Mouse (Mus musculus) adipocyte (in vitro differentiated cells): ENCODE measurements at regions not wholly inside any gene's neighbourhood (a gene's known extent, or its start where the extent isn't known, plus 50 kb on each side); places are given as distances from the start of the nearest gene placed in this dataset.

Source experiments
- DNase-seq: peaks from one replicate; pipeline ENCODE4 v3.0.0-alpha.2; 2016; ENCODE audit warnings: low spot score

DNA sequence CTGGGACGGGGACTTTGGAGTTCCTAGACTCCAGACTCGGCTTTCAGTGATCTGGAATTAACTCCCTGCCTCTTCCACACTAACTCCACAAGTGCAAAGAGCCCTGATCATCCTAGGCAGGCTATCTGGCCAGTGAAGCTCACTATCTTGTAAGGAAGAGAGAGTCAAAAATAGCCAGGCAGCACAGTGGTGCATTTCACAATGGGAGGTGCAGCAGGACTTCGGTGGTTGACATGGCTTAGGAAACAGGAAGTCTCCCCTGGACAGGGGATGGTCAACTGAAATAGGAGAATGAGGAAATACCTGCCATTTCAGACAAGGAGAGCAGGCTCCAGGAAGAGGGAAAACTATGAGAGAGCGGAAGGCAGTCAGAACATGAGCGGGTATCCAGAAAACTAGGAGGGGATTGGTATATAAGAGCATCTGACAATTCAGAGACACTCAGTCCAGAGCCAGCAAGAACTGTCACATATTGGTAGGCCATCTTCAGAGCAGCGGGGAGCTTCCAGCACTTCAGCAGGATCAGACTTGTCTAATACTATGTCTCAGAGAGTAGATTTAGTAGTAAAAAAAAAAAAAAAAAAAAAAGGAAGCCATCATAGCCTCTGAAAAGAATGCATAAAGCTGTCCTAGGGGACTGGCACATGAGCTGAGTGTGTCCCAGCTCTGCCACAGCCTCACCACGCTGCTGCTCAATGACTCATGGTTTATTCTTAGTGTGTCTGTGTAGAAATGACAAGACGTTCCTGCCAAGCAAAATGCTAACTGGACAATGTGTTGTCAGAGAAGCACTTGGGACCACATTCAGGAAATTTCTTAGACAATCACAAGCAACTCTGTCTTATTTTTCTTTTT lies 184.5 kb upstream of the Cpeb2 start:
- DNase-seq = peak; percentile 86

DNA sequence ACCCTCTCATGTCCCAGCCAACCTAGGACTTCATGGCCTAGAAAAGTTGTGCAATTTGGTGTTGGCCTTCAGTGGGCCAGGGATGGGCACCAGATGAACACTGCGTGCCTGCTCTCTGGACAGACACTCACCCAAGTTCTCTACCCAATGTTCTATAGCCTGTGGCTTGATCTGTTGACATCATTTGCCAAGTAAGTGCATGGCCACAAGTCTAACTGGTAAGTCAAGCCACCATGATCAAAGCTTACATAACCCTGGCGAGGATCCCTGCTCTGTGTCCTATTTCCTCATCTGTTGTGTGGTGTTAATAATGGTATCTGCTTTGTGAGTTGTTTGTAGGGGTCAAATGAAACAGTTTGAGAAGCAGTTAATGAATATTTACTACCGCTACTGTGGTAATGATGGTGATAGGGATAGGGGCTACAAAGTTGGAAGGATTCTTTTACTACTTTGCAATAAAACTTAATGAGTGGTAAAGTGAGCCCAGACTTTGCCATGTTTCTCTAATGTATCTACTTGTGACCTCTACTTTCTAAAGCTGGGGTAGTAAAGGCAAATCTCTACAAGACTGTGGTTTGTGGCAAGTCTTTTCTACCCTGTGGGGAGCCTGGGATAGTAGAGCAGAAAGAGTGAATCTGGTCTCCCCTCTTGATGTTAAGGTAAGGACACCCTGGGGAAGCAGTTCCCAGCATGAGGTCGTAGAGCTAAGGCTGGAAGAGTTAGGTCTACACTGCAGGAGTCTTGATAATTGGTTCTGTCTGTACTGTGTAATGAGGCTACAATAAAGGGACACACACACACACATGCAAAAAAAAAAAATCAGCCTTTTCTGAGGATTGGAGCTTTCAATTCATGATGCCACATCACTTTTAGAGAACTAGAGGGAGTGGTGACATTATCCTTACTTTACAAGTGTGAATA lies 183.3 kb upstream of the Cpeb2 start:
- peak; percentile 67 for DNase-seq

GRCm38 (mm10) chr5:43050961-43051517 lies 181.9 kb upstream of the Cpeb2 start:
- DNase-seq = peak; percentile 62

GRCm38 (mm10) chr5:43052668-43053067 lies 180.3 kb upstream of the Cpeb2 start:
- DNase-seq = no peak

DNA sequence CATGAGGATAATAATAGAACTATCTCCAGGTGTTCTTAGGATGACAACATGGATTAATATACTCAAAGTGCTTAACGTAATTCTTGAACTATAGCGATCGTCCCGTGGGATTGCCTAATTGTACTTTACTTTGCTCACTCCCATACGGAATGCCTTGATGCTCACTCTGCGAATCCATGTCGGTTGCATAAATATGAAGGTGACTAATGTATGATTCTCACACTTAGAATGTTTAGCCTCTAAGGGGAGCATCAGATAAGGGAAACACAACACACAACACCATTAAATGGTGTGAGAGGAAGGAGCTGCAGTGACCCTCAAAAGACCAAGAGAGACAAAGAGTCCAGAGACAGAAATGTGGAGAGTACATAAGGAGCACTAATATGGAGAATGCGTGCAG lies 178.4 kb upstream of the Cpeb2 start:
- DNase-seq = no peak

DNA sequence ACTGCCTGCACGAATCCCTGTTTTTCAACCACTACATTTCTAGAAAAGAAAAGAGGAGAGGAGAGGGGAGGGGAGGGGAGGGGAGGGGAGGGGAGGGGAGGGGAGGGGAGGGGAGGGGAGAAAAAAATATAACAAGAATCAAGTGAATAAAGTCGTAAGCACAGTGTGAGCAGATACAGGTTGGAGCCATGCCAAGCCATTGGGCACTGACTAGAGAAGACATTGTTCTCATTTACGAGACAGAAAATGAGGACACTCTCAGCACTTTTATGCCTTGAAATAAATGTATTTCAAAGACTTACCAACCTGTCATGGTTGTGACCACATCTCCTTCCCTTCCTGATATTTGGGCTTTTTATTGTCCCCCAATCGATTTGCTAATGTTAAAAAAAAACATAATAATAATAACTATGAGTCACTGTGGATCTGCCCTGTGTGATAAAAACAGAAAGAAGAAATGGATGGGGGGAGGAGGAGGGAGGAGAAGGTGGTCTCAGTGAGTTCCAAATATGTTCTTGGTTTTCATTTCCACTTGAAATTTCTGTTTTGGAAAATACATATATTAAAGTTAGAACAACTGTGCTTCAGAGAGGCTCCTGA lies 177.8 kb upstream of the Cpeb2 start:
- no peak for DNase-seq

GRCm38 (mm10) chr5:43056486-43056885 lies 176.5 kb upstream of the Cpeb2 start:
- DNase-seq = no peak

- no peak for DNase-seq
These were observed 171.7 kb upstream of the Cpeb2 start for GRCm38 (mm10) chr5:43061243-43061642.

- no peak for DNase-seq
These were observed 171.1 kb upstream of the Cpeb2 start for GRCm38 (mm10) chr5:43061797-43062391.

DNA sequence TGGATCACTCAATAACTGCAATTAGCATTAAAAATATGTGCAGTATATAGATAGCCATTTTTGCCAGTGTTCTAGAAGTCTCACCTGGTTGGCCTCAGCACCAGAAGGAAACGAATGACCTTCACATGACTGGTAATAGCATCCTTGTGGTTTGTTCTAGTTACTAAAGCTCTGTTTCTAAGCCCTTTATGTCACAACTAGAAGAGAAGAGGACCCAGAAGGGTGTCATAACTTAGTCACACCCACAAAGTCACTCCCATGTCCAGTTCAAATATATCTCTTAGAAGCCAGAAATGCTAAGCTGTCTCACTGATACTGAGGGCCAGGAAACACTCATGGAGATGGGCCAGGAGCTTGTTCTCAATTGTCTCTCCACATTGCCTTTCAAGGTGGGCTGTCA lies 170.5 kb upstream of the Cpeb2 start:
- DNase-seq = no peak

DNA sequence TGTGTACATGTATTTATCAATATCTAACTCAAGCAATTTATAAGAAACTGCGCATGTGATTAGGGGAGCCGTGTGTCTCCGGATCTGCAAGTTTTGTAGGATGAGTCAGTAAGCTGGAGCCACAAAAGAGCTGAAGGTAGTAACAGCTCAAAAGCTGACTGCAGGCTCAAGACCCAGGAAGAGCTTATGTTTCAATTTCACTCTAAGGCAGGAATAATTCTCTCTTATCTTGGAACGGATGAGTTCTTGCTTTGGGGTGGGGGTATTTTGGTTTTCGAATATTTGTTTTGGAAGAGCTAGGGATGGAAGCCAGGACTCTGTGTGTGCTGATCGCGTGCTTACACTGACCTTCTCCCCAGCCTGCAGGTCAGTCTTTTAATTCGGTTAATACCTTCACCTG lies 169.6 kb upstream of the Cpeb2 start:
- DNase-seq = no peak

- no peak for DNase-seq
These were observed 161.4 kb upstream of the Cpeb2 start for GRCm38 (mm10) chr5:43071541-43071940.

- DNase-seq = no peak
These were observed 160.6 kb upstream of the Cpeb2 start for GRCm38 (mm10) chr5:43072340-43072739.

DNA sequence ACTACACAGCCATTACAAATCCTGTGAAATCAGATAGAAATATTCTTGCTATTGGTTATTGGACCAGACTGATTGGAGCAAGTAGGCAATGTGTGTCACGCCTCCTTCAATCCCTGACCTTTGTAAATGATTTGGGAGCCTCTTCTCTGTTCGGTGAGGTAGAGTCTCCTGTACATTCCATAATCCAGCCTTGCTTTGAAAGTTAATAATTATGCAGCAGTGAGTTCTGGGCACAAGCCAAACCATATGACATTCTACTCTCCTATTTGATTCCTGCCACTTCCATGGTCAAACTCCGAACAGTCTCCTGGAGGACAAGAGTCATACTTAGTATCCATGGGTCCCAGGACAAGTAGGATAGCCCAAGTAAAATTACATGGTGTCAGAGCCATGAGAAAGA lies 158.4 kb upstream of the Cpeb2 start:
- DNase-seq = no peak

DNA sequence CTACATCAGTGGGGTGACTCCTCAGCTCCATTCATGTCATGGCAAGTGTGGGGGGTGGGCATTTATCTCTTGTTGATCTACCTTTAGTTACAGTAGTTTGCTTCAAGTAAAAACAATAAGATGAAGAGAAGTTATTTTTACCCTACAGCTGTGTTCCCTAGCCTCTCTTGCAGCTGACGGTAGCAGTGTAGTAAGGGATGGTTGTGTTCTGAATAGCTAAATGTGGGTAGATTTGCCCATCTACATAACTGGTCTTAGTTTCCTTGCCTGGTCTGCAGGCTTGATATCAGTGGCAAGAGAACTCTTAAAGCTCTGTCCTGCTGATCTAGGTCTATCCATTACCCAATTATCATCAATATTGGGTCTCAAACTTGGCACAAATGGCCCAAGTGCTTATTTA lies 152.7 kb upstream of the Cpeb2 start:
- DNase-seq = no peak

DNA sequence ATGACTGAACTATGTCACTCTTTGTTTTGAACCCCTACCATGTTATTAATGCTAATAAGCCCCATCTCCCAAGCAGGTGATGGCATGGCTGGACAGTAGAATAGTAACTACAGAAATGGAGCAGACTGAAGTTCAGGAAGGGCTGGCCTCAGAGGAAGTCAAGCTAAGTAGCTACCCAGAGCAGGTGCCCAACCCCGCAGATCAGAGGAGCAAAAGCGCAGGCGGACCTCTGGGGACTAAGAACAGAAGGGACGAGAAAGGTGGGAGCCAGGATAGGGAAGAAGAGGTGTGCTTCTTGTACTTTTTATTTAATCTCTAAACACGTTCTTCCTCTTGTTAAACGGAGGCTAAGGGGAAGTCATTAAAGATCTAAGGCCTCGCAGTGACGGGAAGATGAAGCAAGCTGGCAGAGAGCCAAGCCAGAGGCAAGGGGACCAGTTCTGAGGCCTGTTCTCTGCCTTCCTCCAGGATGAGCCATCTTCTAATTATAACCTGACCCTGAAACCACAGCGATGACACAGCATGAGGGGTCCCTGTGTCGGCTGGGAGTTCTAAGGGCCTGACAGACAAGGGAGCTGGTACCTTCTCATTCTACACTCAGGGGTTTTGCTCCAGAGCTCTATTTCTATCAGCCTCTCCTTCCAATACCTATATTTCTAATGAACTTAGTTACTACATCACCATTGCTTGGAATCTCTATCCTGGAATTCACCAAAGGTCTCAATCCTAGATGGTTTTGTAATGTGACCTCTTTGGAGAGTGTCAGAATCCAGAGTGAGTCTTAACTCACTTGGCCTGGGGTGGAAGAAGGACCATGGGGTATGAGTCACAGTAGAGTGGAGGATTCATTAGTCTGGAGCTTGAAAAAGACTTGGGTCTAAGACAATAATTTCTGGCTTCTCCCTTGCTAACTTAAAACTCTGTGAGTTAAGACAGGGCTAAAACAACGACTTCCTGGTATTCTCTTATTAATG lies 151.1 kb upstream of the Cpeb2 start:
- DNase-seq = no peak

DNA sequence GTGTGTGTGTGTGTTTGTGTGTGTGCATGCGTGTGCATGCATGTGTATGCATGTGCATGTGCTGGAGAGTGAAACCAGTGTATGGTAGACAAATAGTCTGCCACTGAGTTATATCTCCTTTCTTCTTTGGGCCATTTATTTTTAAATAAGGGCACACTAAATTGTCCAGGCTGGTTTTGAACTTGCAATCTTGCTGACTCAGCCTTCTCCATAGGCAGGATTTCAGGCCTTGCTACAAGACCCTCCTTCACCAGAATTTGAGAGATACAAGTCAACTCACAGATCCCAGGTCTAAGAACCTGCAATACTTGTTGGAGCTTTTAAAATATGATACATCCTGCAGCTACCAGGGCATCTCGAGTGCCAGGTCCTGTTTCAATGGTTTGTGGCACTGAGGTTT lies 145.9 kb upstream of the Cpeb2 start:
- no peak for DNase-seq

GRCm38 (mm10) chr5:43087907-43088387 lies 145.0 kb upstream of the Cpeb2 start:
- DNase-seq = no peak

DNA sequence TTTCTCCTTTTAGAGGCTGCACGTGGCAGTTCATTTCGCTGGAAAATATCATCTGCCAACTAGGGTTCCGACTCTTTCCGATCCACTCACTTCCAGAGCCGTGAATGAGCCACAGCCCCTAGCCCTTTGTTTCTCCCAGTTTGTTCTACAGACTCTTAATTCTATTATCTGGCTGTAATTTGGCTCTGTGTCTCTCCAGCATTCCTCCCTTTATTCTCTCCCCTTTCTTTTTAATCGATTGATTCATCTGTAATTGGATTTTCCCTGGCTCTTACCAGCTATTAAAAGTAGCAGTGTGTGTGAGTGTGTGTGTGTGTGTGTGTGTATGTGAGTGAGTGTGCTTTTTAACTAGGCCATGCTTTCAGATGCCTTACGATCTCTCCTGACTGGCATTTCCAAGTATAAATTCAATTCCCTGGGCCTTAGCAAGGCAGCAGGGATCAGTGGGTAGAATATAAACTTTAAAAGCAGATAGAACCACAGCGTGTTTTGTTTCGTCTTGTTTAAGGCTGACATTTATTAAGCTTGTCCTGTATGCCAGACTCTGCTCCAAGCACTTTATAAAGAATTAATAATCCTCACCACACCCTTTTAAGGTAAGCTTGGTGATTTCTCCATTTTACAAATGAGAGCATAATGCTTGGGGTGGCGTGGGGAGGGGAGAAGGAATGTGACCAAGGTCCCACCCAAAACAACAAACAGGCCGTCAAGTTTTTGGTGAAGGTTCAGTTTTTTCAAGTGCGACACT lies 144.1 kb upstream of the Cpeb2 start:
- DNase-seq = no peak

DNA sequence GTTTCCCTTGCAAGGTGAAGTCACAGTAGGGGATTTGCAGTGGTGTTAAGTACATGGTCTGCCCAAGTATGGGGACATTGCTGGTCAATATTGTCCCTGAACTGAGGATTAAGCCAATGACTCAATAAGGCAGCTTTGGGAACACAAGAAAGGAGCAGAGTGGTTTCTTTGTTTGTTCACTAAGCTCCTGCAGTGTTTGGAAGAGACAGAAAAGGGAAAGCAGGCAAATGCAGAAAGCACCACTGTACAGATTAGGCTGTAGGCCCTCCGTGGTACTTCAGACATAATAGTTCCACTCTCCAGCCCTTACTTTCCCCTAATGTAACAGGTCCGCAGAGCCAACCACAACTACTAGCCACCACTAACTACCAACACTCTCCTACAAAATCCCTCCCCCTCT lies 143.5 kb upstream of the Cpeb2 start:
- no peak for DNase-seq
